Mouse (Mus musculus) erythroid progenitor cell, adult 5-6 weeks (primary cell): ENCODE data around the gene Gm10638. TPM values are rescaled to one million over a fixed set of nuclear protein-coding genes. Genes with fewer than 3 reads are reported as not detected.

ENCODE experiments used
- ATAC-seq: replicated peaks from 2 replicates; pipeline ENCODE4 v1.8.0; 2016; ENCODE audit warnings: moderate number of reproducible peaks, mild to moderate bottlenecking, moderate TSS enrichment, inconsistent platforms; ENCODE audit not compliant: poor library complexity, low FRiP score, severe bottlenecking
- total RNA-seq, 2 experiments: library from RNA; stranded (forward) in 1 of 2; stranded (reverse) in 1 of 2; fragments of 150-400 nt in 1 of 2; fragments of 186-747, 209-891 nt in 1 of 2; gene quantifications; 2 replicates each; pipeline versions ENCODE4 v1.2.3 to v1.2.4; 2015 to 2017; ENCODE audit warnings: low replicate concordance in 2 of 2

The Gm10638 gene
- total RNA-seq (2015; ENCODE audit: low replicate concordance), result not detected in 2 replicates
- total RNA-seq (2017; ENCODE audit: low replicate concordance), result 2.6 TPM in 1 of 2 replicates, not detected in the other

DNA sequence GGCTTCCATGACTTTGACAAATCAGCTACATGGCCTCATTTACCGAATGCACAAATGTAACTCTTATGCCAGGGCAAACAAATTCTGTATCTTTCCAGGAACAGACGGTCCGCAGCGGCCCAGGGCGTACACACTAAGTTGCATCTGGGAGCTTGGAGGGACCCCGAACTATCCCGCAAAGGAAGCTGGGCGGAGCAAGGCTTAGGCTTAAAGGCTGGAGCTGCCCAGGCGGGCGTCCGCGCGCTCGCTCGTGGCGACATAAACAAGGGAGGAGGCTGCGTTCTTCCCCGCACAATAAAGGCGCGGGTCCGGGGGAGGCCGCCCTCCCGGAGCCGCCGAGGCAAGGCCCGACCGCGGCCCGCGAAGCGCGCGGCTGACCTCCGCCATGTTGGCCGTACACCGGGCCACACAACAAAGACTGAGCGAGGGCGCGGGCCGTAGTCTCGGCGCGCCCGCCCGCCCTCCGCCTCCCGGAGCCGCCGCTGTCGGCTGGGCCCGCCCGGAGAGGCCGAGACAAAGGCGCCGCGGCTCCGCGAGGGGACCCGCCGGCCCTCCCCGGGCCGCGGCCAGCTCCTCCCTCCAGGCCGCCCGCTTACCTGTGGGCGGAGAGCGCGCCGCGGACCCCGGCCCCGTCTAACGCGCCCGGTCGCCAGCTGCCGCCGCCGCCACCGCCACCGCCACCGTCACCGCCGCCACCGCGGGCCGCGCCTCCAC lies at the start of gene Gm10638, which contains the start of gene Siah1a:
Gene Gm10638, plus strand, starts transcription at position 479 of the 714 bp plus-strand sequence.
Gene Siah1a, minus strand, starts transcription at position 714 of the 714 bp plus-strand sequence.
- peak; percentile 65 for ATAC-seq

GRCm38 (mm10) chr8:86695703-86696102 lies 49.8 kb upstream of the Gm10638 start:
- ATAC-seq, result no peak

DNA sequence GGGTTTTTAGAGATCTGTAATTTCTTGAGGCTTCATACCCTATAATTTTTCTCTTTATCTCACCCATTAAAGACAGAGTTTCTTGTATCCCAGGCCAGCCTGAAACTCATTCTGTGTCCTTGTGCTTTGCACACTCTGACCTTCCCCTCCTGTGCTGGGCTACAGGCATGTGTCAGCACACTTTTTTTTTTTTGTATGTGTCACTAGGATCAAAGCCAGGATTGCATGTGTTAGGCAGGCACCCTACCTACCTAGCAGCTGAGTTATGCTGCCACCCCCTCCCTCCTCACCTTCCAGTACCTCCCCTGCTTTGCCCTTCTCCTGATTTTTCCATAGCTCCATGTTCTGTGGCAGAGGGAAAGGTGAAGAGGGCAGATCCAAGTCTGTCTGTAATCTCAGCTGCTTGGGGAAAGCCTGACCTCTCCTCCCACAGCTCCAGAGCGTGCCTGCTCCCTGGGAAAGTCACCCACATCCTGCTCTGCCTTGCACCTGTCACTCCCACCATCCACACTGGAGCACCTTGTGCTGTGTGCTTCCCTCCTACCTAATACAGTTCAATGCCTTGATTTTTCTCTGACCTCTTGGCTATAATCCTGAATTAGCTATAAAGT lies 46.6 kb upstream of the Gm10638 start:
- no peak for ATAC-seq

GRCm38 (mm10) chr8:86699471-86699870 lies 46.0 kb upstream of the Gm10638 start:
- no peak for ATAC-seq

DNA sequence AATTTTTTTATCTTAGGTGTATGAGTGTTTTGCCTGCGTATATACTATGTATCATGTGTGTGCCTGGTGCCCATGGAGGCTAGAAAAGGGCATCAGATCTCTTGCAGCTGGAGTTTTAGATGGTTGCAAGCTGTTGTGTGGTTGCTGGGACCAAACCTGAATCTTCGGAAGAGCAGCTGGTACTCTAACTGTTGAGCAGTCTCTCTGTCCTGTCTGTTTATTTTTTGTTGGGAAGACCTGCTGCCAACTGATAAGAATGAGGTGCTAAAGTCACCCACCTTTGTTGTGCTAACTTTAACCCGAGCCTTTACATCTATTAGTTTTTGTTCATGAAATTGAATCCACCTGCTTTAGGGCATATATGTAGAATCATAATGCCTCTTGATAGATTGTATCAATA lies 43.0 kb upstream of the Gm10638 start:
- ATAC-seq, result no peak

DNA sequence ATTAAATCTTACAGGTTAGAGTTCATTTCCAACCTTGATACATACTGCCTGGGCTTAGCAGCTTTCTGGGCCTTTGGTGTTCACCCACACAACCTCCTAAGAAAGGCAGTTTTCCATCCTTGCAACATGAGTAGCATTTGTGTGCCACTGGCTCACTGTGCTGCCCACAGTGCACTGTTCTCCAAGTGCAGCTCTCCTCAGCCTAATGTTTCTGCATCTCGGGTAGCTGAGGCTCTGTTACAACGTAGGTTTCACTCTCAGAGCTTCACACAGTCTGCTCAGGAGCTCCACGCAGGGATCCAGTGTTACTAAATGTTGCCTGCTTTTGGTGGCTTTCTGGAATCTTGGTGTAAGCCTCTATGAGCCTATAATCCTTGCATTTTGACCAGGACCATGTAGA lies 40.2 kb upstream of the Gm10638 start:
- no peak for ATAC-seq

GRCm38 (mm10) chr8:86706756-86707155 lies 38.7 kb upstream of the Gm10638 start:
- no peak for ATAC-seq

DNA sequence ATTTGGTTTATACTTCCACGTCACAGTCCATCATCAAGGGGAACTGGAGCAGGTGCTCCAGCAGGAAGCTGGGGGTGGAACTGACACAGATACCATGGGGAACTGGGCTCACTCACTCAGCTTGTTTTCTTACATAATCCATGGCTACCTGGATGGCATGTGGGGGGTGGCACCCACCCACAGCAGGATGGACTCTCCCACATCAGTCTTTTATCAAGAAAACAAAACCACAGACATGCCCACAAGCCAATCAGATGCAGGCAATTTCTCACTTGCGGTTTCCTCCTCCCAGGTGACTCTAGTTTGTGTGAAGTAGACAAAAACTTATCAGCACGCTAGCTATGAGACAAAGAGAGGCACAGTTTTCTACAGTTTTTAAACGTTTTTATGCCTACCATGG lies 37.6 kb upstream of the Gm10638 start:
- ATAC-seq, result peak; percentile 31; the same call in 1 of the 2 replicates

GRCm38 (mm10) chr8:86712594-86712993 lies 32.9 kb upstream of the Gm10638 start:
- ATAC-seq, result no peak

DNA sequence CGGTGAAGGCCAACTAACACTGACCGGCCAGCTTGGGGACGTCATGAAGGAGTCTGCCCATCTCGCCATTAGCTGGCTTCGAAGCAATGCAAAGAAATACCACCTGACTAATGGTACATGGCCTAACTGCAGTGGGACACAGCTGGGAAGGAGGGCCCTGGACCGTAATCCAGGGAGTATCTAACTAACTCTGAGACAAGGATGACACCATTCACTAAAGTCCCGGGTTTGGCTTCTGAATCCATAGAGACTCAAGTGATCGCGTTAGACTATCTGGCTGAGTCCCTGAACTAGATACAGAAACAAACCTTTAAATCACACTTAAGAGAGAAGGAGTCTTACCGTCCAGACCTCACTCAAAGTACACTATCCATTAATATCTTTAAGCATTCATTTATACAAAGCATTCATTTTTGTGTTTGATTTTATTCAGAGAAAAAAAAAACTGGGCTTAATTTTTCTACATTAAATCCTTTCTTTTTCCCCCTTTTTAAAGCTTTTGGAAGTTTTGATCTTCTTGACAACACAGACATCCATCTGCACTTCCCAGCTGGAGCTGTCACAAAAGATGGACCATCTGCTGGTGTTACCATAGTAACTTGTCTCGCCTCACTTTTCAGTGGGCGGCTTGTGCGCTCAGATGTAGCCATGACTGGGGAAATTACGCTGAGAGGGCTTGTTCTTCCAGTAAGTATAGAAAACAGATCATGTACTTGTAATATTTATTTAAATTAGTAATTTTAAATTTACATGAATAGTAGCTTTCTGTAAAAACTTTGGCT lies 31.9 kb upstream of the Gm10638 start:
- ATAC-seq, result no peak

- no peak for ATAC-seq
Observed at GRCm38 (mm10) chr8:86718332-86718994, 27.0 kb upstream of the Gm10638 start.

DNA sequence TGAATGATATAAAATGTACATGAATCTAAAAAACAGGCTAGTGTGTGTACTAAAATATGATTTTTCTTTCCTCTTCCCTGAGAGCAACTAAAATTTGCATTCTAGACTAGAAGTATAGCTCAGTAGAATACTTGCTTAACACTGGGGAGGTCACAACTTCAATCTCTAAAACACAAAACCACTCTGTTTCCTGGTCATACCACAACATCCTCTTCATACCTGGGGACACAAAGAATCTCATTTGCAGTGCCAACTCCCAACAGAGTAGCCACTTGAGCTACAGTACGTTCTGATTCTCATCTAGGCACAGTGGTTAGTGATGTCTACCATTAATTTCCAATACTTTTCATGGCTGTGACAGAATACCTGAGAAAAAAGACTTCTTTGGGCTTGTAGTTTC lies 26.1 kb upstream of the Gm10638 start:
- ATAC-seq, result no peak

GRCm38 (mm10) chr8:86720756-86721459 lies 24.6 kb upstream of the Gm10638 start:
- ATAC-seq, result no peak

- ATAC-seq, result no peak
Observed at GRCm38 (mm10) chr8:86721490-86721889, 24.0 kb upstream of the Gm10638 start.

DNA sequence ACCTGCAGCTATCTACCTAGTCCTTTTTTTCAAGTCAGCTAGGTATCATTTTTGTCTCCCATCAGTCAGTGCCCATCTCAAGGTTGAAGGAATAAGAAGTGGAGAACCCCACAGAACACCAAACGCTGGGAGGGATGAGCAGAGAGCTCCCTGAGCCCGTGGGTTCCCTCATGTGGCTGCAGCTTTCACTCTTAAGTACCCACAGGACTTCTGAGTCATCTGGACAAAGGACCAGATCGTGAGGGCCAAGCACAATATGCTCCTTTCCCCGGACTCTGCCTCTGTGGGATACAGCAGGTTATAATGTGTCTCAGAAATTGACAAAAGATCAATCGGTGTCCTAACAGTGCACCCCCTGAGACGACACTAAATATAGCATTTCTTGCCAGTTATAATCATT lies 18.5 kb upstream of the Gm10638 start:
- ATAC-seq, result no peak

DNA sequence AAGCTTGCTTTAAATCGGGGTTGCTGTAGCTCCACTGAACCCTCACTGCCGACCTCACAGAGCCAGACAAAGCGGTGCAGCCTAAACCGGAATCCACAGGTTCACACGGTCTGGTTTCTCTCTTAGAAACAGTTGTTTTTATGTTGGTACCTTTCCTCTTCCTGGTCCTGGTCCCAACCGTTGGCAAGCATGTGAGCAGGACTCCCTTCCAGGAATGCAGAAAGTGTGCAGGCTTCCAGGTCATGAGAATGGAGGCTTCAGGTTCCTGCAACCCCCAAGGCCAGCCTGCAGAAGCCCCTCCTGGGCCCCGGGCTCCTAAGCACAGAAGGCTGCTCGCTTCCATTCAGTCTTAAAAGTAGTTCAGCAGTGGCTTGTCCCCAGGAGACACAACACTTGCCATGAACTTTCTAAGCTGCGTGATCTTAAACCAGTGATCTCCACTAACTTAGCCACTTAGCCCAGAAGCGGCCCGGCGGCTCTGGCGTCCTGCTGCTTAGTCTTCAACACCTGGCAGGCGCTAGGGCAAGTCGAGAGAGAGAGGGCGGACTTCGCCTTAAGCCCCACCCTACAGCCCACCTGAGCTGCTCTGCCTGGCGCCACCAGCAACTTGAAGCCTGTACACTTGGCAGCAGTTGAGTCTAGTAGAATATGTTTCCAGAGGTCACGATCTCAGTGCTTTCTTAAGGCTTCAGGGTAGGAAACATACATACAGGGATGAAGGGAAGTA lies 17.1 kb upstream of the Gm10638 start:
- 0 out of 2 replicates have a peak, but pooled peaks have one; percentile 48 for ATAC-seq

GRCm38 (mm10) chr8:86730303-86730702 lies 15.2 kb upstream of the Gm10638 start:
- no peak for ATAC-seq

DNA sequence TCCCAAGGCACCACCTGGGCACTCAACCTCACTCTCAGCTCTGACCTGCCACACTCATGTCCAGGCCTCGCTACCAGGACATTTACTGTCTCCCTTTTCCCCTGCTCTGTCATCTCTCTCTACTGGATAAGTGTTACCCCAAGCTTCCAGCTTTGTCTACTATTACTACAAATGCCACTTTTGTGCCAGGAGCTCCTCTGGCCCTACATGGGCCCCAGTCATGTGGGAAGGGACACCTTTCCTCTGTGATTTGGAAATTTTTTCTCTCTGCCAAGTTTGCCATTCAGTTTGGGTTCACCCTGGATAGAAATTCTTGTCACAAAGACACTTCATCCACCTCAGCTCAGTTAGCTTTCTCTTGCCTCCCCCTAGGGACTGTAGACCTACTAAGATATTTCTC lies 14.6 kb upstream of the Gm10638 start:
- ATAC-seq, result no peak

- no peak for ATAC-seq
Observed at GRCm38 (mm10) chr8:86734171-86734570, 11.3 kb upstream of the Gm10638 start.
